Mouse (Mus musculus) lung, adult 2 months (tissue): ENCODE data around the gene Scaper.

ENCODE experiments used
- CTCF ChIP-seq: fragments of 200-500 bp; IDR thresholded peaks from 2 replicates; pipeline ENCODE4 v1.5.1; 2011; ENCODE audit warnings: mild to moderate bottlenecking, low read length, control low read depth; ENCODE audit not compliant: insufficient read depth
- POLR2A ChIP-seq: fragments of 200-500 bp; IDR thresholded peaks from 2 replicates; pipeline ENCODE4 v1.6.1; 2011; ENCODE audit warnings: low read depth, mild to moderate bottlenecking, control low read depth, low read length, borderline replicate concordance; ENCODE audit errors: extremely low read depth

DNA sequence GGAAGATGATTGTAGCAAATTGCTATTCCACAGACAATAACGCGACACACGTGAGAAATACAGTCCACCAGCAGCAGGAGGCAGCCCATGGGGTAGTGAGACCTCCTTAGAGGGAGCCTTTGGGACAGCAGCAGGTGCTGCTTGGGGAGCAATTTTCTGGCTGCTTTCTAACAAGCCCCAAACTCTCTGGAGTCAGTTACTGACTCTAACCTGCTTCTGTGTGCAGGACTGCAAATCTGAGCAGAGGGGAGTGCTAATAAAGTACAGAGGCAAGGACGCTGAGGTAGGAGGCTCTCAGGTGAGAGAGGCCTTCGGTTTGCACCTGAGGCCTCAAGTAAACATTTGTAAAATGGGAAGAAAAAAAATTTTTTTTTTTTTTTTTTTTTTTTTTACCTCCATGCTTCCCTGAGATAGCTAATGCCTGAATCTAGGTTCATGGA is 675 bp downstream of the Scaper start:
- TF ChIP-seq CTCF, result no peak
- no peak for TF ChIP-seq POLR2A
